Mouse (Mus musculus): Measurements from ENCODE around the gene 4930438A08Rik. TPM values are rescaled to one million over a fixed set of nuclear protein-coding genes. Genes with fewer than 3 reads are reported as not detected.

Gene 4930438A08Rik
- polyA plus RNA-seq, 1 experiment from 2014 or later: 0.36 TPM

GRCm38 (mm10) chr11:58249203-58249981 lies 25.2 kb upstream of the 4930438A08Rik start:
- H3K36me3 ChIP-seq: no peaks in the 10 kb centered on the region
- no peak for ATAC-seq (ENCODE audit: low read depth)
- H3K27ac ChIP-seq: no peak overlapping the region
- no peaks in the 10 kb centered on the region for H3K27me3 ChIP-seq
- no peaks in the 10 kb centered on the region for H3K4me1 ChIP-seq (replicated peaks)
- no peaks in the 10 kb centered on the region for H3K9me3 ChIP-seq (replicated peaks)
- H3K4me2 ChIP-seq: no peak overlapping the region
- DNase-seq: no peak
- H3K4me3 ChIP-seq (replicated peaks): no peak overlapping the region
- WGBS (ENCODE audit: insufficient replicate concordance): 68% methylated on average over 7 of the region's 7 CpGs
- H3K9ac ChIP-seq: no peak overlapping the region

- no peak overlapping the region for H3K27ac ChIP-seq
- H3K36me3 ChIP-seq: no peaks in the 10 kb centered on the region
- H3K4me2 ChIP-seq: no peak overlapping the region
- 66% methylated on average over 5 of the region's 5 CpGs for WGBS (ENCODE audit: insufficient replicate concordance)
- no peak overlapping the region for H3K4me3 ChIP-seq (replicated peaks)
- no peak overlapping the region for H3K9ac ChIP-seq
- DNase-seq: no peak
- no peak for ATAC-seq (ENCODE audit: low read depth)
- H3K9me3 ChIP-seq (replicated peaks): no peaks in the 10 kb centered on the region
- no peaks in the 10 kb centered on the region for H3K4me1 ChIP-seq (replicated peaks)
- H3K27me3 ChIP-seq: no peaks in the 10 kb centered on the region
Observed at GRCm38 (mm10) chr11:58250550-58250949, 24.0 kb upstream of the 4930438A08Rik start.

DNA sequence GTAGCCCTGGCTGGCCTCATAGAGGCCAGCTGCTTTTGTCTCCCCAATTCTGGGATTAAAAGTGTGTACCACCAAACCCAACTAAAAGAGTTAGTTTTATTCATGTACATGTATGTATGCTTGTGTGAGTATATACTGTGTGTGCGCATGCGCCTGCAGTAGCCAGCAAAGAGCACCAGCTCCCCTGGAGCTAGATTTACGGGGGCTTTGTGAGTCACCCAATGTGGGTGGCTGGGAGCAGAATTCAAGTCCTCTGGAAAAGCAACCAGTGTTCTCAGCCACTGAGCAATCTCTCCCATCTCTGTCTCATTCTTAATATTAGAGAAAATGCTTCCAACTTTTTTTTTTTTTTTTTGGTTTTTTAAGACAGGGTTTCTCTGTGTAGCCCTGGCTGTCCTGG lies 20.2 kb upstream of the 4930438A08Rik start:
- H3K4me1 ChIP-seq (replicated peaks): no peaks in the 10 kb centered on the region
- no peaks in the 10 kb centered on the region for H3K27me3 ChIP-seq
- no peak for ATAC-seq (ENCODE audit: low read depth)
- H3K27ac ChIP-seq: no peak overlapping the region
- no peaks in the 10 kb centered on the region for H3K9me3 ChIP-seq (replicated peaks)
- H3K4me3 ChIP-seq (replicated peaks): no peak overlapping the region
- 74% methylated on average over 3 of the region's 3 CpGs for WGBS (ENCODE audit: insufficient replicate concordance)
- H3K36me3 ChIP-seq: no peaks in the 10 kb centered on the region
- no peak overlapping the region for H3K4me2 ChIP-seq
- H3K9ac ChIP-seq: no peak overlapping the region
- no peak for DNase-seq

- Histone ChIP-seq H3K27ac (no peak overlapping the region), H3K4me3 (replicated peaks) (no peak overlapping the region), H3K36me3 (no peaks in the 10 kb centered on the region), H3K9ac (no peak overlapping the region), H3K4me2 (no peak overlapping the region), H3K9me3 (replicated peaks) (no peaks in the 10 kb centered on the region), H3K27me3 (no peaks in the 10 kb centered on the region; the same call in 1 of the 2 replicates), H3K4me1 (replicated peaks) (no peaks in the 10 kb centered on the region)
- DNase-seq (no peak), ATAC-seq (ENCODE audit: low read depth) (no peak)
- 63% methylated on average over 5 of the region's 5 CpGs for WGBS (ENCODE audit: insufficient replicate concordance)
Observed at GRCm38 (mm10) chr11:58257816-58258215, 16.8 kb upstream of the 4930438A08Rik start.

DNA sequence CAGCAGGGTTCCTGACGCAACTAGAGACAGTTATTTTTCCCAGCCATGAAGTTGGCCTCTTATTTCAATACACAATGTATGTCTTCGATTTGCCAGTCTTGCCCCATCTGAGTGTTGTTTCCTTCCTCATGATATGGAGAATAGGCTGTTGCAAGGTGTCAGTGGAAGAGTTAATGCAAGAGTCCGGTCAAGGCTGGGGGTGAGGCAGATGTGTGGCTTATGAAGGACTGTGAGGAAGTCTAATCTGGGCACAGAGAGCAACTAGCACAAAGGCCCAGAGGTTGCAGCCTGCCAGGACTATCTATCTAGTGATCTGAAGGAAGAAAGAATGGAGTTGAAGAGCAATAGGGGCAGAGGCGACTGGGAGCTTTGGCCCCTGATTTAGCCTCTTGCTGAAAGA lies 14.4 kb upstream of the 4930438A08Rik start:
- Histone ChIP-seq H3K36me3 (no peaks in the 10 kb centered on the region), H3K4me2 (no peak overlapping the region), H3K27me3 (no peaks in the 10 kb centered on the region; the same call in 1 of the 2 replicates), H3K9me3 (replicated peaks) (no peaks in the 10 kb centered on the region), H3K4me3 (replicated peaks) (no peak overlapping the region), H3K9ac (no peak overlapping the region), H3K4me1 (replicated peaks) (no peaks in the 10 kb centered on the region), H3K27ac (no peak overlapping the region)
- DNase-seq: no peak
- 51% methylated on average over 4 of the region's 4 CpGs for WGBS (ENCODE audit: insufficient replicate concordance)
- ATAC-seq (ENCODE audit: low read depth): no peak

DNA sequence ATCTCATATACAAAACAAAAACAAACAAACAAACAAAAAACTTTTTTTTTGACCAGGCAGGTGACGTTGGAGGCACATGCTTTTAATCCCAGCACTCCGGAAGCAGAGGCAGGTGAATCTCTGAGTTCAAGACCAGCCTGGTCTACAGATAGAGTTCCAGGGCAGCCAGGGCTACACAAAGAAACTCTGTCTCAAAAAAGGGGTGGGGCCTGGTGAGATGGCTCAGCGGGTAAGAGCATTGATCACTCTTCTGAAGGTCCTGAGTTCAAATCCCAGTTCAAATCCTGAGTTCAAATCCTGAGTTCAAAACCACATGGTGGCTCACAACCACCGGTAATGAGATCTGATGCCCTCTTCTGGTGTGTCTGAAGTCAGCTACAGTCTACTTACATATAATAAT lies 12.8 kb upstream of the 4930438A08Rik start:
- Histone ChIP-seq H3K4me2 (no peak overlapping the region), H3K27ac (no peak overlapping the region), H3K9ac (no peak overlapping the region), H3K36me3 (no peaks in the 10 kb centered on the region), H3K4me3 (replicated peaks) (no peak overlapping the region), H3K4me1 (replicated peaks) (no peaks in the 10 kb centered on the region), H3K9me3 (replicated peaks) (no peaks in the 10 kb centered on the region), H3K27me3 (no peaks in the 10 kb centered on the region; the same call in 1 of the 2 replicates)
- 61% methylated on average over 4 of the region's 4 CpGs for WGBS (ENCODE audit: insufficient replicate concordance)
- no peak for DNase-seq
- ATAC-seq (ENCODE audit: low read depth): no peak

- Histone ChIP-seq H3K27me3 (no peaks in the 10 kb centered on the region; the same call in 1 of the 2 replicates), H3K9me3 (replicated peaks) (no peaks in the 10 kb centered on the region), H3K36me3 (no peaks in the 10 kb centered on the region), H3K9ac (no peak overlapping the region), H3K4me1 (replicated peaks) (no peaks in the 10 kb centered on the region), H3K4me2 (no peak overlapping the region), H3K27ac (no peak overlapping the region), H3K4me3 (replicated peaks) (no peak overlapping the region)
- ATAC-seq (ENCODE audit: low read depth): no peak
- WGBS (ENCODE audit: insufficient replicate concordance): 70% methylated on average over 3 of the region's 3 CpGs
- DNase-seq: no peak
Observed at GRCm38 (mm10) chr11:58262336-58262735, 12.3 kb upstream of the 4930438A08Rik start.

- H3K4me3 ChIP-seq (replicated peaks): no peak overlapping the region
- no peaks in the 10 kb centered on the region for H3K4me1 ChIP-seq (replicated peaks)
- H3K27me3 ChIP-seq: no peaks in the 10 kb centered on the region; the same call in 1 of the 2 replicates
- no peak overlapping the region for H3K9ac ChIP-seq
- H3K36me3 ChIP-seq: no peaks in the 10 kb centered on the region
- H3K9me3 ChIP-seq (replicated peaks): no peaks in the 10 kb centered on the region
- no peak overlapping the region for H3K4me2 ChIP-seq
- ATAC-seq (ENCODE audit: low read depth) (no peak), DNase-seq (no peak)
- no peak overlapping the region for H3K27ac ChIP-seq
- WGBS (ENCODE audit: insufficient replicate concordance): 41% methylated on average over 2 of the region's 2 CpGs
Observed at GRCm38 (mm10) chr11:58263516-58263915, 11.1 kb upstream of the 4930438A08Rik start.

DNA sequence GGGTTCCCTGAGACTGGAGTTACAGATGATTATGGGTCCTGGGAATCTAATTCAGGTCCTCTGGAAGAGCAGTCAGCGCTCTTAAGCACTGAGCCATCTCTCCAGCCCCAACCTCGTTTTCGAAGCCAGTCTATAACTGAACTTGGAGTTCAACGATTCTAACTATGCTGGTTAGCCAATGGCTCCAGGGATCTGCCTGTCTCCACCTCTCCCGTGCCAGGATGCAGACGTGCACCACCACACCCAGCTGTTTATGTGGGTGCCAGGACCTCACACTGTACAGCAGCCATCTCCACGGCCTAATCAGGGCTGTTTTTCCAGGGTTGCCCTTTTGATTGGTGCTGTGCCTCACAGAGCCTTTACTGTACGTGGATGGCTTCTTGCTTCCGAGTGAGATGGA lies 10.1 kb upstream of the 4930438A08Rik start:
- H3K27ac ChIP-seq: no peak overlapping the region
- no peak overlapping the region for H3K4me3 ChIP-seq (replicated peaks)
- H3K4me1 ChIP-seq (replicated peaks): no peaks in the 10 kb centered on the region
- H3K9ac ChIP-seq: no peak overlapping the region
- no peaks in the 10 kb centered on the region for H3K36me3 ChIP-seq
- WGBS (ENCODE audit: insufficient replicate concordance): 61% methylated on average over 9 of the region's 9 CpGs
- H3K4me2 ChIP-seq: no peak overlapping the region
- DNase-seq (no peak), ATAC-seq (ENCODE audit: low read depth) (no peak)
- H3K27me3 ChIP-seq: no peaks in the 10 kb centered on the region; the same call in 1 of the 2 replicates
- no peaks in the 10 kb centered on the region for H3K9me3 ChIP-seq (replicated peaks)

DNA sequence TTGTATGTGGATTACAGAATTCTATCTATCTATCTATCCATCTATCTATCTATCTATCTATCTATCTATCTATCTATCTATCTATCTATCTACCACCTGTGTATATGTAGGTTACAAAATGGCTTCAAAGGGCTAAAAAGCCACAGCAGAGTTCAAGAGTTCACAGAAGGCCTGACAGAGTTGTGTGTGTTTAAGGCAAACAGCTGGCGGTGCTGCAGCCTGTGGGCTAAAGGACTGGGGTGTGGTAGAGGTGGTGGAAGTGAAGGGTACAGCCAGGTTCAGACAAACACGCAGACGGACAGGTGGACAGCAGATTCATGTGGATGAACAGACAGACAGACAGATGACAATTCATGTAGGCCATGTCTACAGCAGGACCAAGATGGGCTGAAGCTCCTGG lies 6.3 kb upstream of the 4930438A08Rik start:
- ATAC-seq (ENCODE audit: low read depth): peak; percentile 48; the same call in 1 of the 2 replicates

DNA sequence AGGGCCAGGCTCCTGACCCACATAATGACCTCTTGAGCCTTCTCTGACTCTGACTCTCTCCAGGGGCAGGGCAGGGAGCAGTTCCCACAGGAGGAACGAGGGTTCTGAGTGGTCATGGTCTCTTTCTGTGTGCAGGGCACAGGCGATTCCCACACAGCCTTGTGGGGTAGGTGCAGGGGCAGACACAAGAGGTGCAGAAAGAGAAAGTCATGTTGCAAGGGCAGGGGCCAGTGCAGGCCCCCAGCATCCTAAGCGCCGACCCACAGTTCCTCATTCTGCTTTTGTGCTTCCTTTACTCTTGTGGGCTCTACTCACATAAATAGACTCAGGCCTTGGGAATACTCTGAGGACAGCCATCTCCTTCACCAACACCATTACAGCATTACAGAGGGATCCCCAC lies 1.2 kb downstream of the 4930438A08Rik start:
- Histone ChIP-seq H3K36me3 (no peaks in the 10 kb centered on the region), H3K9ac (no peak overlapping the region), H3K27ac (no peak overlapping the region), H3K9me3 (replicated peaks) (no peaks in the 10 kb centered on the region), H3K4me3 (replicated peaks) (no peak overlapping the region), H3K4me1 (replicated peaks) (no peaks in the 10 kb centered on the region), H3K27me3 (peaks cover 5% of the 10 kb centered on the region; the same call in 1 of the 2 replicates), H3K4me2 (no peak overlapping the region)
- ATAC-seq (ENCODE audit: low read depth): no peak
- WGBS (ENCODE audit: insufficient replicate concordance): 27% methylated on average over 4 of the region's 4 CpGs
- DNase-seq: no peak

More for the DNA sequence above, 6.3 kb upstream of the 4930438A08Rik start:
- Histone ChIP-seq H3K9ac (no peak overlapping the region), H3K4me1 (replicated peaks) (no peaks in the 10 kb centered on the region), H3K36me3 (no peaks in the 10 kb centered on the region), H3K4me2 (no peak overlapping the region), H3K9me3 (replicated peaks) (no peaks in the 10 kb centered on the region), H3K27me3 (no peaks in the 10 kb centered on the region), H3K27ac (no peak overlapping the region), H3K4me3 (replicated peaks) (no peak overlapping the region)
- 61% methylated on average over 3 of the region's 3 CpGs for WGBS (ENCODE audit: insufficient replicate concordance)
- DNase-seq: no peak

- no peak for ATAC-seq (ENCODE audit: low read depth)
- no peak for DNase-seq
- Histone ChIP-seq H3K4me1 (replicated peaks) (no peaks in the 10 kb centered on the region), H3K9ac (no peak overlapping the region), H3K4me3 (replicated peaks) (no peak overlapping the region), H3K27me3 (peaks cover 19% of the 10 kb centered on the region; the same call in 1 of the 2 replicates), H3K27ac (no peak overlapping the region), H3K4me2 (no peak overlapping the region), H3K36me3 (no peaks in the 10 kb centered on the region), H3K9me3 (replicated peaks) (no peaks in the 10 kb centered on the region)
- WGBS (ENCODE audit: insufficient replicate concordance): 62% methylated on average over 13 of the region's 13 CpGs
Observed at GRCm38 (mm10) chr11:58281970-58282496, 7.4 kb downstream of the 4930438A08Rik start.
